Mouse (Mus musculus): ENCODE measurements at regions not wholly inside any gene's neighbourhood (a gene's known extent, or its start where the extent isn't known, plus 50 kb on each side); places are given as distances from the start of the nearest gene placed in this dataset.

- DNase-seq (ENCODE audit: low read depth, low spot score), result no peak
Measured at GRCm38 (mm10) chr4:8956312-8957022, 717.6 kb upstream of the Car8 start.

GRCm38 (mm10) chr4:8955306-8955705, 716.5 kb upstream of the Car8 start:
- DNase-seq (ENCODE audit: low read depth, low spot score), result no peak

GRCm38 (mm10) chr4:8954356-8954914, 715.6 kb upstream of the Car8 start:
- DNase-seq (ENCODE audit: low read depth, low spot score), result peak; percentile 49

GRCm38 (mm10) chr4:8953181-8953580, 714.3 kb upstream of the Car8 start:
- no peak for DNase-seq (ENCODE audit: low read depth, low spot score)

GRCm38 (mm10) chr4:8949951-8950350, 711.1 kb upstream of the Car8 start:
- no peak for DNase-seq (ENCODE audit: low read depth, low spot score)

- DNase-seq (ENCODE audit: low read depth, low spot score), result no peak
Measured at GRCm38 (mm10) chr4:8949537-8949936, 710.7 kb upstream of the Car8 start.

- DNase-seq (ENCODE audit: low read depth, low spot score), result no peak
Measured at GRCm38 (mm10) chr4:8945116-8945515, 706.3 kb upstream of the Car8 start.

- DNase-seq (ENCODE audit: low read depth, low spot score), result no peak
Measured at GRCm38 (mm10) chr4:8943080-8943479, 704.2 kb upstream of the Car8 start.

- DNase-seq (ENCODE audit: low read depth, low spot score), result no peak
Measured at GRCm38 (mm10) chr4:8938948-8939411, 700.1 kb upstream of the Car8 start.

GRCm38 (mm10) chr4:8935899-8936298, 697.1 kb upstream of the Car8 start:
- DNase-seq (ENCODE audit: low read depth, low spot score), result no peak

- DNase-seq (ENCODE audit: low read depth, low spot score), result no peak
Measured at GRCm38 (mm10) chr4:8934541-8934940, 695.7 kb upstream of the Car8 start.

- DNase-seq (ENCODE audit: low read depth, low spot score), result no peak
Measured at GRCm38 (mm10) chr4:8929346-8929745, 690.5 kb upstream of the Car8 start.

GRCm38 (mm10) chr4:8928551-8929305, 689.9 kb upstream of the Car8 start:
- DNase-seq (ENCODE audit: low read depth, low spot score), result no peak

- DNase-seq (ENCODE audit: low read depth, low spot score), result no peak
Measured at GRCm38 (mm10) chr4:8927276-8927906, 688.5 kb upstream of the Car8 start.

- DNase-seq (ENCODE audit: low read depth, low spot score), result no peak
Measured at GRCm38 (mm10) chr4:8926642-8927275, 687.9 kb upstream of the Car8 start.

GRCm38 (mm10) chr4:8922695-8923363, 684.0 kb upstream of the Car8 start:
- no peak for DNase-seq (ENCODE audit: low read depth, low spot score)

- peak; percentile 37 for DNase-seq (ENCODE audit: low read depth, low spot score)
Measured at GRCm38 (mm10) chr4:8921477-8922385, 682.9 kb upstream of the Car8 start.

GRCm38 (mm10) chr4:8920306-8920705, 681.5 kb upstream of the Car8 start:
- no peak for DNase-seq (ENCODE audit: low read depth, low spot score)

- DNase-seq (ENCODE audit: low read depth, low spot score), result no peak
Measured at GRCm38 (mm10) chr4:8919366-8919984, 680.6 kb upstream of the Car8 start.
